Mouse (Mus musculus) thymus, adult 2 months (tissue): ENCODE results near the gene Rtp4. TPM values are rescaled to one million over a fixed set of nuclear protein-coding genes. Genes with fewer than 3 reads are reported as not detected.

Source experiments
- DNase-seq: peaks from one replicate; pipeline ENCODE4 v3.0.0; 2021
- H3K27ac ChIP-seq: fragments of 200-500 bp; 2 replicates; pipeline ENCODE4 v1.5.1; 2012; ENCODE audit warnings: low read length, control low read depth; ENCODE audit not compliant: control insufficient read depth, insufficient read depth
- H3K27me3 ChIP-seq: fragments of 200-500 bp; 2 replicates; pipeline ENCODE4 v1.6.1; 2012; ENCODE audit warnings: mild to moderate bottlenecking, low read length, moderate library complexity, mixed read lengths; ENCODE audit not compliant: control insufficient read depth, insufficient read depth
- H3K36me3 ChIP-seq: fragments of 200-500 bp; 2 replicates; pipeline ENCODE4 v1.6.1; 2012; ENCODE audit warnings: mild to moderate bottlenecking, low read length, moderate library complexity; ENCODE audit not compliant: control insufficient read depth, insufficient read depth
- H3K4me1 ChIP-seq: fragments of 200-500 bp; replicated peaks from 2 replicates; pipeline ENCODE4 v1.6.1; 2012; ENCODE audit warnings: low read length; ENCODE audit not compliant: control insufficient read depth, insufficient read depth
- H3K4me3 ChIP-seq: fragments of 200-500 bp; 2 replicates; pipeline ENCODE4 v1.5.1; 2012; ENCODE audit warnings: mild to moderate bottlenecking, low read length, control low read depth, moderate library complexity; ENCODE audit not compliant: control insufficient read depth, insufficient read depth
- CTCF ChIP-seq: fragments of 200-500 bp; IDR thresholded peaks from 2 replicates; pipeline ENCODE4 v1.5.1; 2012; ENCODE audit warnings: mild to moderate bottlenecking, control low read depth, low read length, moderate library complexity, borderline replicate concordance; ENCODE audit not compliant: control insufficient read depth, poor library complexity, insufficient read depth; ENCODE audit errors: extremely low read depth
- POLR2A ChIP-seq: fragments of 200-500 bp; IDR thresholded peaks from 2 replicates; pipeline ENCODE4 v1.6.1; 2012; ENCODE audit warnings: mild to moderate bottlenecking, low read length, control low read depth, moderate library complexity; ENCODE audit not compliant: control insufficient read depth, poor library complexity, insufficient read depth; ENCODE audit errors: extremely low read depth
- WGBS: fragments of 180-500 bp; shearing (Covaris S2); methylation state at CpG from one replicate; pipeline ENCODE4 v1.1.7; 2018; 5-methylcytosine and 5-hydroxymethylcytosine counted together
- polyA plus RNA-seq: library from polyadenylated mRNA; depleted of rRNA; stranded (reverse); fragments of >200 nt; gene quantifications from 2 replicates; pipeline ENCODE4 v1.2.3, GENCODE M21; 2012

Rtp4 gene
- polyA plus RNA-seq, 1 experiment, result 39.1 TPM

DNA sequence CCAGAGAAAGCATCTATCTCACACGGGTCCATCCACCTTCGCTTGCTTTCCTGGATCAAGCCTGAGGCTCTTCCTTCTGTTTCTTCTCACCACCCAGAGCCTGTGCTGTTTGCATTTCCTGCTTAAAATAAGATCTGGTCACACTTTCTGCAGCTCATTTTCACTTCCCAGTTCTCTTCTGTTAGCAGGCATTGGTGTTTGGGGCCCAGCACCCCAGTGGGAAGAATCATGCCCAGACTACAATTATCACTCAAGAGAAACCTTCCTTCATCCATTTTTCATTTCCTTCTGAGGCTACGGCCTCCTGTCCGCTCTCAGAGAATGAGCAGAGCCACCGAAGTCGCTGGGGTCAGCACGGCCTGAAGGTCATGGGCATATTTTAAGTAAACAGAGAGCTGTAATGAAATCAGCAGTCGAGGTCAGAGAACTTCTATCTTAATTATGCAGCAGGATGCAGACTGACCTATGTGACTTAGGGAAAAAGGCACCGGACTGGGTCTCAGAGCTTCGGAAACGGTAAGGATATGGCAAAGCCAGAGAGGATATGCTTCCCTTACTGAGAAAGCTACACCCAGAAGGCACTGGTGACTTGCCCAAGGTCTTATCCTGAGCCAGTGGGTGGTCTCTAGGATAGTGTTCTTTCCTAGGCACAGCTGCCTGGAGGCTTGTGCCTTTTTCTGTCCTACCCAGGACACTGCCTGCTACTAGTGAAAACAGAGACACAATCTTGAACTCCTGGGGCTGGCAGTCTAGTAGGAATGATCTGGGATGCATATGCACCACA lies 14.0 kb upstream of the Rtp4 start:
- H3K4me3 ChIP-seq, result no peak overlapping the region
- WGBS, result 75% methylated on average over 11 of the region's 11 CpGs

GRCm38 (mm10) chr16:23511166-23511935 lies 8.7 kb upstream of the Rtp4 start:
- no peak for DNase-seq
- no peak overlapping the region for H3K27ac ChIP-seq
- H3K4me3 ChIP-seq, result no peak overlapping the region
- WGBS, result 89% methylated on average over 4 of the region's 4 CpGs
- H3K36me3 ChIP-seq, result no peaks in the 10 kb centered on the region
- no peaks in the 10 kb centered on the region for H3K4me1 ChIP-seq
- H3K27me3 ChIP-seq, result no peaks in the 10 kb centered on the region
- TF ChIP-seq CTCF (no peak), POLR2A (no peak)

More for the DNA sequence above, 14.0 kb upstream of the Rtp4 start:
- Histone ChIP-seq H3K4me1 (no peaks in the 10 kb centered on the region), H3K36me3 (no peaks in the 10 kb centered on the region), H3K27me3 (no peaks in the 10 kb centered on the region), H3K27ac (no peak overlapping the region)
- no peak for DNase-seq
- TF ChIP-seq POLR2A, result no peak
- TF ChIP-seq CTCF, result no peak

DNA sequence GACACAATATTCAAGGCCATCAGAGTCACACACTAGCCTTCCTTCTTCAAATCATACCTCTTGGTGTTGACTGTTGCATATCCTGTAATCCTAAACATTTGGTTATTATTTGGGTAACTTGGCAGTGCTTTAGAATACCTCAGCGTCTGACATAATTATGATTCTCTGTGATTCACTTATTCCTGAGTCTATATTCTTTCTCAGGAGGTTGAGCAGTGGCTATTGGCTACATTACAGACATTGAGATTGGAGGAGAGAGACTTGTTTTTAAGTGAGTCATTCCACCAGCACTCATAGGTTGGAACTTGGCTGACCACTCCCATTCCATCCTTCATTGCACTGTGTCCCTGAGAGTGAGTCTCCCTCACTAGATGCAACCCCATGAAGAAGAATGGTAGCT lies 6.7 kb upstream of the Rtp4 start:
- Histone ChIP-seq H3K4me1 (no peaks in the 10 kb centered on the region), H3K27me3 (no peaks in the 10 kb centered on the region), H3K27ac (no peak overlapping the region), H3K36me3 (no peaks in the 10 kb centered on the region), H3K4me3 (no peak overlapping the region)
- DNase-seq, result no peak
- WGBS, result 98% methylated on average over 1 of the region's 1 CpGs
- TF ChIP-seq POLR2A (no peak), CTCF (no peak)

- TF ChIP-seq POLR2A, result no peak
- no peak for TF ChIP-seq CTCF
- WGBS, result 99% methylated on average over 3 of the region's 3 CpGs
- H3K36me3 ChIP-seq, result no peaks in the 10 kb centered on the region
- H3K27me3 ChIP-seq, result no peaks in the 10 kb centered on the region
- H3K27ac ChIP-seq, result no peak overlapping the region
- no peak overlapping the region for H3K4me3 ChIP-seq
- H3K4me1 ChIP-seq, result peaks cover 3% of the 10 kb centered on the region; the same call in 1 of the 2 replicates
- no peak for DNase-seq
Observed at GRCm38 (mm10) chr16:23515766-23516165, 4.3 kb upstream of the Rtp4 start.

- Histone ChIP-seq H3K27ac (no peak overlapping the region), H3K4me3 (no peak overlapping the region), H3K4me1 (peaks cover 3% of the 10 kb centered on the region; the same call in 1 of the 2 replicates), H3K36me3 (no peaks in the 10 kb centered on the region), H3K27me3 (no peaks in the 10 kb centered on the region)
- 82% methylated on average over 2 of the region's 2 CpGs for WGBS
- TF ChIP-seq CTCF, result no peak
- no peak for TF ChIP-seq POLR2A
- no peak for DNase-seq
Observed at GRCm38 (mm10) chr16:23516606-23517005, 3.5 kb upstream of the Rtp4 start.

DNA sequence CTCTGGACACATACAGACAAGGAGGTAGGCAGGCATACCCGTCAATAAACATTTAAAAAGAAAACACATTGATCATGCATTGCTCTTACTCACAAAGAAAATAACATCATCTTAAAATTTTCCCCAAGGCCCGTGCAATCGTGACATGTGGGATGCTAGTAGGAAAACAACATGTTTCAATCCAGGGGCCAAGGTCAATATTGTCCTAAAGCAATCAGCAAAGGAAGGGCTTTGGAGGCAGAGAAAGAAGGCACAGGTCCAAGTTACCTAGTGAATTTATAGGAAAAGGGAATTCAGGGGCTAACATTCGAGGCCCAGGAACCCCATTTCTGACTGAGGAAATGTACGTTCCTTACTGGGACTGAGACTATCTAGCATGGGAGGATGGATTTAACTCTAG lies 2.9 kb upstream of the Rtp4 start:
- Histone ChIP-seq H3K36me3 (no peaks in the 10 kb centered on the region), H3K4me3 (no peak overlapping the region), H3K4me1 (peaks cover 3% of the 10 kb centered on the region; the same call in 1 of the 2 replicates), H3K27ac (no peak overlapping the region), H3K27me3 (no peaks in the 10 kb centered on the region)
- WGBS, result 94% methylated on average over 5 of the region's 5 CpGs
- no peak for DNase-seq
- no peak for TF ChIP-seq CTCF
- no peak for TF ChIP-seq POLR2A
